ENCODE assay signal across 11 mouse cellular contexts in the genomic region with DNA sequence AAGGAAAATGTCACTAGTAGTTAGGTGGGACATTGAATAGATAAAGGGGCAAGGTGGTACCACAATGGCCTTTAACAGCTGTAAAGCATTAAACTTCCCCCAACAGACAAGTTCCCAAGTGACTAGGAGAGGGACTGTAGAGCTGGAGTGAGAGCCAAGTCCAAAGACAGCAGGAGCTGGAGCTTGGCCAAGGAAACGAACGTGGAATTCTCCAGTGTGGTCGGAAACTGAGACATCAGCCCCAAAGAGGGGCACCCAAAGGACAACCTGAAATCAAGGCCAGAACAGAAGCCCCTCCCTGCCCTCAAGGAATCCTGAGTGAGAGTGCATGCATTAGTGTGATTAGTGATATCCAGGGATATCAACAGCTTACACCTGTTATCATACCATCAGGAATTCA. TPM values are rescaled to one million over a fixed set of nuclear protein-coding genes. Genes with fewer than 3 reads are reported as not detected.
DNase-seq lines count a peak whose midpoint lies in the region; ATAC-seq and TF ChIP-seq lines count a peak whose summit lies in the region.
"Had no signal": no experiment of that assay in that cellular context is flagged by ENCODE, and none has a peak within 500 bp of the region (broad histone marks: within the 10 kb centered on the region; RNA-seq: fewer than 3 reads in every experiment).

No protein-coding gene starts in this region.

- WGBS in heart, embryonic 10.5 days, result 45% methylated on average over 3 of the region's 3 CpGs
- 16% methylated on average over 3 of the region's 3 CpGs for WGBS in kidney, embryonic 15.5 days
- 90% methylated on average over 3 of the region's 3 CpGs for WGBS in thymus, adult 2 months

- DNase-seq in heart, embryonic 10.5 days (ENCODE audit: low spot score), result no peak
- no peak for DNase-seq in heart, adult 8-10 months (ENCODE audit: low spot score)
- peak; percentile 25 for DNase-seq in urinary bladder, postnatal 14 days (ENCODE audit: low spot score)
- DNase-seq in urinary bladder, postnatal 36 days (ENCODE audit: low spot score in 2 of 2), result no peak
- DNase-seq in thymus, adult 2 months, result no peak
- no peak for DNase-seq in left cerebral cortex, adult 9 months (ENCODE audit: low spot score in 2 of 2)
- DNase-seq in spleen, postnatal 36 days (ENCODE audit: low spot score in 2 of 2), result no peak
- DNase-seq: thymus, postnatal 14 days had no signal

- H3K4me1 ChIP-seq in heart, embryonic 10.5 days, result peaks cover 45% of the 10 kb centered on the region
- peaks cover 38% of the 10 kb centered on the region for H3K4me1 ChIP-seq in kidney, embryonic 15.5 days
- H3K4me1 ChIP-seq in thymus, adult 2 months (replicated peaks; ENCODE audit: control insufficient read depth, insufficient read depth, low read length), result peaks cover 17% of the 10 kb centered on the region

- no peak for ATAC-seq in kidney, embryonic 15.5 days (replicated peaks; ENCODE audit: low FRiP score)

- no peaks in the 10 kb centered on the region for H3K27me3 ChIP-seq in heart, embryonic 10.5 days (ENCODE audit: insufficient read depth, poor library complexity, severe bottlenecking)
- H3K27me3 ChIP-seq in kidney, embryonic 15.5 days, result no peaks in the 10 kb centered on the region
- H3K27me3 ChIP-seq in thymus, adult 2 months (ENCODE audit: control insufficient read depth, insufficient read depth, low read length), result no peaks in the 10 kb centered on the region

- no peaks in the 10 kb centered on the region for H3K36me3 ChIP-seq in heart, embryonic 10.5 days
- H3K36me3 ChIP-seq in kidney, embryonic 15.5 days, result no peaks in the 10 kb centered on the region
- H3K36me3 ChIP-seq in thymus, adult 2 months (ENCODE audit: control insufficient read depth, insufficient read depth, low read length), result no peaks in the 10 kb centered on the region

- TF ChIP-seq CTCF in thymus, adult 2 months (IDR thresholded peaks at IDR 0.05; ENCODE audit: borderline replicate concordance, control insufficient read depth, extremely low read depth, insufficient read depth, low read length, poor library complexity), result no peak

- no peak overlapping the region for H3K4me2 ChIP-seq in kidney, embryonic 15.5 days

- no peak overlapping the region for H3K9ac ChIP-seq in kidney, embryonic 15.5 days

- no peak overlapping the region for H3K27ac ChIP-seq in heart, embryonic 10.5 days
- H3K27ac ChIP-seq in kidney, embryonic 15.5 days, result 0 out of 2 replicates have a peak overlapping the region, but pooled peaks have one; percentile 15
- no peak overlapping the region for H3K27ac ChIP-seq in thymus, adult 2 months (ENCODE audit: control insufficient read depth, insufficient read depth, low read length)

- no peaks in the 10 kb centered on the region for H3K9me3 ChIP-seq in heart, embryonic 10.5 days
- no peaks in the 10 kb centered on the region for H3K9me3 ChIP-seq in kidney, embryonic 15.5 days (replicated peaks)

- H3K4me3 ChIP-seq in heart, embryonic 10.5 days, result peak overlapping the region; percentile 12; the same call in 1 of the 2 replicates
- H3K4me3 ChIP-seq in kidney, embryonic 15.5 days (replicated peaks), result no peak overlapping the region
- no peak overlapping the region for H3K4me3 ChIP-seq in thymus, adult 2 months (ENCODE audit: control insufficient read depth, insufficient read depth, low read length)

- no peak for TF ChIP-seq POLR2A in thymus, adult 2 months (IDR thresholded peaks at IDR 0.05; ENCODE audit: control insufficient read depth, extremely low read depth, insufficient read depth, low read length, poor library complexity)

RNA-seq across cellular contexts. Expression of a gene that starts 3.9 kb away (rescaled TPM):
- polyA plus RNA-seq in heart, embryonic 10.5 days (2016; fragmentation: Nextera tagmentation; extraction: Ambion mirVana), result 75.2 and 81.1 TPM in 2 replicates
- 100 to 1,000 TPM; 134 to 162 (median 154) TPM for total RNA-seq in heart, adult 8-10 months (2022)
- polyA plus RNA-seq in kidney, embryonic 15.5 days (2015; fragmentation: Nextera tagmentation; extraction: Ambion mirVana), result 62.3 and 67.3 TPM in 2 replicates
- 37.5 and 45.2 TPM in 2 replicates for polyA plus RNA-seq in thymus, adult 2 months (2012; rRNA removed)

RNA-seq across cellular contexts. Expression of a gene that starts 30.2 kb away (rescaled TPM):
- polyA plus RNA-seq in heart, embryonic 10.5 days (2016; fragmentation: Nextera tagmentation; extraction: Ambion mirVana), result not detected in 2 replicates
- total RNA-seq in heart, adult 8-10 months (2022), result not detected
- not detected in 2 replicates for polyA plus RNA-seq in kidney, embryonic 15.5 days (2015; fragmentation: Nextera tagmentation; extraction: Ambion mirVana)
- not detected in 2 replicates for polyA plus RNA-seq in thymus, adult 2 months (2012; rRNA removed)
- total RNA-seq: left cerebral cortex, postnatal 25 days had no signal
- polyA plus RNA-seq: neural tube, embryonic 11.5 days had no signal

RNA-seq across cellular contexts. Expression of a gene that starts 33.4 kb away (rescaled TPM):
- 25.7 and 33.4 TPM in 2 replicates for polyA plus RNA-seq in heart, embryonic 10.5 days (2016; fragmentation: Nextera tagmentation; extraction: Ambion mirVana)
- total RNA-seq in heart, adult 8-10 months (2022), result 10 to 100 TPM in 1 of 4 experiments, 1 to 10 TPM in 3; 8.0 to 10.9 (median 8.8) TPM
- polyA plus RNA-seq in kidney, embryonic 15.5 days (2015; fragmentation: Nextera tagmentation; extraction: Ambion mirVana), result 13.5 and 14.5 TPM in 2 replicates
- polyA plus RNA-seq in thymus, adult 2 months (2012; rRNA removed), result 210 and 229 TPM in 2 replicates

RNA-seq across cellular contexts. Expression of a gene that starts 36.1 kb away (rescaled TPM):
- 47.5 and 50.6 TPM in 2 replicates for polyA plus RNA-seq in heart, embryonic 10.5 days (2016; fragmentation: Nextera tagmentation; extraction: Ambion mirVana)
- total RNA-seq in heart, adult 8-10 months (2022), result 10 to 100 TPM; 29.1 to 34.0 (median 32.1) TPM
- polyA plus RNA-seq in kidney, embryonic 15.5 days (2015; fragmentation: Nextera tagmentation; extraction: Ambion mirVana), result 43.2 and 52.6 TPM in 2 replicates
- polyA plus RNA-seq in thymus, adult 2 months (2012; rRNA removed), result 32.7 and 39.6 TPM in 2 replicates
